Mouse (Mus musculus): Measurements from ENCODE around the gene Stk33.

- TF ChIP-seq CTCF (IDR thresholded peaks at IDR 0.05) (no peak), EP300 (IDR thresholded peaks at IDR 0.05) (no peak)
Observed at GRCm38 (mm10) chr7:109455748-109456147, 16.9 kb upstream of the Stk33 start.

Data from lung, postnatal 0 days (tissue).